Mouse (Mus musculus): ENCODE measurements around the gene Uba1. TPM values are rescaled to one million over a fixed set of nuclear protein-coding genes. Genes with fewer than 3 reads are reported as not detected.

Gene Uba1
- polyA plus RNA-seq, 1 experiment from 2014 or later, result 355 TPM

- no peak for ATAC-seq (ENCODE audit: insufficient read depth, low FRiP score, low TSS enrichment)
- Histone ChIP-seq H3K27me3 (ENCODE audit: control insufficient read depth, insufficient read depth, low read length) (no peaks in the 10 kb centered on the region), H3K27ac (ENCODE audit: low read depth, low read length) (no peak overlapping the region), H3K4me2 (ENCODE audit: low read depth) (peak overlapping the region; percentile 75), H3K36me3 (ENCODE audit: control insufficient read depth, insufficient read depth, low read length) (no peaks in the 10 kb centered on the region), H3K9me3 (ENCODE audit: control insufficient read depth, low read length) (no peaks in the 10 kb centered on the region), H3K9ac (ENCODE audit: low read length) (no peak overlapping the region), H3K4me3 (ENCODE audit: low read depth, low read length) (peak overlapping the region; percentile 42), H3K4me1 (ENCODE audit: control insufficient read depth, insufficient read depth, low read length) (no peaks in the 10 kb centered on the region)
- 18% methylated on average over 24 of the region's 24 CpGs for WGBS
- DNase-seq (ENCODE audit: low spot score), result no peak
These were observed 823 bp downstream of the Uba1 start for GRCm38 (mm10) chrX:20658891-20659406.

DNA sequence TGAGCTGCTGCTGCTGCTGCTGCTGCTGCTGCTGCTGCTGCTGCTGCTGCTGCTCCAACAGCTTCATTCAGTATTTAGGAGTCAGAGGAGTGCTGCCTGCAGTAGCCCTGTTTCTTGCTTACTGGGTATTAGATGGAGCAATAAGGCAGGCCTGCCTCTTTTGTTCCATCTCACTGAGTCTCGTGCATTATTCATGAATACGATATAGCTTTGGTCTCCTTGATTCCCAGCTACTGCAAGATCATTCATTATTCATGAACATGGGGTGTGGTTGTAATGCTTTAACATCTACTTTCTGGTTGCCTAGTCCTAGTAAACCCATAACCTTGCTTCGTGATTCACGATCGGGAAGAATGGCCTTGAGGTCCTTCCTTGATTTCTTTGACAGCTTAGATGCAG lies 4.2 kb downstream of the Uba1 start:
- Histone ChIP-seq H3K9ac (ENCODE audit: low read length) (no peak overlapping the region), H3K4me1 (ENCODE audit: control insufficient read depth, insufficient read depth, low read length) (peaks cover 3% of the 10 kb centered on the region; the same call in 1 of the 2 replicates), H3K9me3 (ENCODE audit: control insufficient read depth, low read length) (no peaks in the 10 kb centered on the region), H3K27me3 (ENCODE audit: control insufficient read depth, insufficient read depth, low read length) (no peaks in the 10 kb centered on the region), H3K4me2 (ENCODE audit: low read depth) (no peak overlapping the region), H3K36me3 (ENCODE audit: control insufficient read depth, insufficient read depth, low read length) (no peaks in the 10 kb centered on the region; the same call in 1 of the 2 replicates), H3K27ac (ENCODE audit: low read depth, low read length) (peak overlapping the region; percentile 46; the same call in 1 of the 2 replicates), H3K4me3 (ENCODE audit: low read depth, low read length) (no peak overlapping the region)
- ATAC-seq (ENCODE audit: insufficient read depth, low FRiP score, low TSS enrichment), result peak; percentile 75
- WGBS, result 32% methylated on average over 5 of the region's 5 CpGs
- peak; percentile 32 for DNase-seq (ENCODE audit: low spot score)

- Histone ChIP-seq H3K9ac (ENCODE audit: low read length) (peak overlapping the region; percentile 79), H3K27me3 (ENCODE audit: control insufficient read depth, insufficient read depth, low read length) (no peaks in the 10 kb centered on the region), H3K4me2 (ENCODE audit: low read depth) (peak overlapping the region; percentile 46), H3K9me3 (ENCODE audit: control insufficient read depth, low read length) (no peaks in the 10 kb centered on the region), H3K27ac (ENCODE audit: low read depth, low read length) (peak overlapping the region; percentile 60; the same call in 1 of the 2 replicates), H3K4me1 (ENCODE audit: control insufficient read depth, insufficient read depth, low read length) (peaks cover 3% of the 10 kb centered on the region; the same call in 1 of the 2 replicates), H3K36me3 (ENCODE audit: control insufficient read depth, insufficient read depth, low read length) (no peaks in the 10 kb centered on the region; the same call in 1 of the 2 replicates), H3K4me3 (ENCODE audit: low read depth, low read length) (peak overlapping the region; percentile 57)
- WGBS, result 25% methylated on average over 27 of the region's 28 CpGs
- ATAC-seq (ENCODE audit: insufficient read depth, low FRiP score, low TSS enrichment) (peak; percentile 88), DNase-seq (ENCODE audit: low spot score) (peak; percentile 86)
These were observed 4.8 kb downstream of the Uba1 start for GRCm38 (mm10) chrX:20662716-20663443.

- WGBS, result 18% methylated on average over 9 of the region's 9 CpGs
- peak overlapping the region; percentile 46 for H3K4me2 ChIP-seq (ENCODE audit: low read depth)
- H3K27me3 ChIP-seq (ENCODE audit: control insufficient read depth, insufficient read depth, low read length), result no peaks in the 10 kb centered on the region
- no peak for DNase-seq (ENCODE audit: low spot score)
- peaks cover 3% of the 10 kb centered on the region; the same call in 1 of the 2 replicates for H3K4me1 ChIP-seq (ENCODE audit: control insufficient read depth, insufficient read depth, low read length)
- peak overlapping the region; percentile 79 for H3K9ac ChIP-seq (ENCODE audit: low read length)
- peak overlapping the region; percentile 57 for H3K4me3 ChIP-seq (ENCODE audit: low read depth, low read length)
- no peaks in the 10 kb centered on the region; the same call in 1 of the 2 replicates for H3K36me3 ChIP-seq (ENCODE audit: control insufficient read depth, insufficient read depth, low read length)
- H3K9me3 ChIP-seq (ENCODE audit: control insufficient read depth, low read length), result no peaks in the 10 kb centered on the region
- no peak for ATAC-seq (ENCODE audit: insufficient read depth, low FRiP score, low TSS enrichment)
- H3K27ac ChIP-seq (ENCODE audit: low read depth, low read length), result peak overlapping the region; percentile 60; the same call in 1 of the 2 replicates
These were observed 5.3 kb downstream of the Uba1 start for GRCm38 (mm10) chrX:20663444-20663790.

- WGBS, result 14% methylated on average over 16 of the region's 16 CpGs
- Histone ChIP-seq H3K9ac (ENCODE audit: low read length) (peak within 1 kb of the TSS; percentile 83), H3K27me3 (ENCODE audit: control insufficient read depth, insufficient read depth, low read length) (no peaks in the 10 kb centered on the region), H3K9me3 (ENCODE audit: control insufficient read depth, low read length) (no peaks in the 10 kb centered on the region), H3K4me3 (ENCODE audit: low read depth, low read length) (peak within 1 kb of the TSS; percentile 65), H3K27ac (ENCODE audit: low read depth, low read length) (peak within 1 kb of the TSS; percentile 89), H3K4me1 (ENCODE audit: control insufficient read depth, insufficient read depth, low read length) (peaks cover 4% of the 10 kb centered on the region; the same call in 1 of the 2 replicates), H3K36me3 (ENCODE audit: control insufficient read depth, insufficient read depth, low read length) (no peaks in the 10 kb centered on the region; the same call in 1 of the 2 replicates), H3K4me2 (ENCODE audit: low read depth) (peak within 1 kb of the TSS; percentile 57)
- ATAC-seq (ENCODE audit: insufficient read depth, low FRiP score, low TSS enrichment) (peak; percentile 88), DNase-seq (ENCODE audit: low spot score) (peak; percentile 86)
These were observed 29.5 kb downstream of the Uba1 start, which contains the start of gene Cdk16 for GRCm38 (mm10) chrX:20687519-20688067. Gene Cdk16, plus strand, starts transcription at chrX:20687954.

- 18% methylated on average over 32 of the region's 33 CpGs for WGBS
- H3K27me3 ChIP-seq (ENCODE audit: control insufficient read depth, insufficient read depth, low read length), result no peaks in the 10 kb centered on the region
- peak; percentile 90 for DNase-seq (ENCODE audit: low spot score)
- peak overlapping the region; percentile 65 for H3K4me3 ChIP-seq (ENCODE audit: low read depth, low read length)
- no peaks in the 10 kb centered on the region for H3K9me3 ChIP-seq (ENCODE audit: control insufficient read depth, low read length)
- H3K4me2 ChIP-seq (ENCODE audit: low read depth), result peak overlapping the region; percentile 57
- ATAC-seq (ENCODE audit: insufficient read depth, low FRiP score, low TSS enrichment), result peak; percentile 91
- no peaks in the 10 kb centered on the region; the same call in 1 of the 2 replicates for H3K36me3 ChIP-seq (ENCODE audit: control insufficient read depth, insufficient read depth, low read length)
- H3K4me1 ChIP-seq (ENCODE audit: control insufficient read depth, insufficient read depth, low read length), result peaks cover 4% of the 10 kb centered on the region; the same call in 1 of the 2 replicates
- peak overlapping the region; percentile 89 for H3K27ac ChIP-seq (ENCODE audit: low read depth, low read length)
- H3K9ac ChIP-seq (ENCODE audit: low read length), result peak overlapping the region; percentile 83
These were observed 30.0 kb downstream of the Uba1 start for GRCm38 (mm10) chrX:20688068-20688547.

DNA sequence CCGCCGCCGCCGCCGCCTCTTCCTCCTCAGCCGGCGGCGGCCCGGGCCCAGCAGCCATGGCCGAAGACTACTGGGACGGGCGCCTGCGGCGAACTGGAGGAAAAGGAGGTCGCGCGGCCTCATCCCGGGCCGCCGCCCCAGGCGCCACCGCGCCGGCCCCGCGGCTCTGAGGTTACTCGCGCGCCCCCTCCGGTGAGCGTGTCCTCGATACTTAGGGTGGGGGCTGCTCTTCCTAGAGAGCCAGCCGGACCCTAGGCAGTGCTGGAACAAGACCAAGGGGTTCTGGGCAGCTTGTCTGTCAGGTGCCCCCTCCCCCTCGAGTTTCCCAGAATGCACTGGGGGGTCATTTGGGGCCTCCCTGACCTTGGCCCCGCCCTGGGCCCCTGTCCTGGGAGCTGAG lies 30.5 kb downstream of the Uba1 start:
- Histone ChIP-seq H3K4me1 (ENCODE audit: control insufficient read depth, insufficient read depth, low read length) (peaks cover 4% of the 10 kb centered on the region; the same call in 1 of the 2 replicates), H3K9me3 (ENCODE audit: control insufficient read depth, low read length) (no peaks in the 10 kb centered on the region), H3K9ac (ENCODE audit: low read length) (peak overlapping the region; percentile 83), H3K4me2 (ENCODE audit: low read depth) (peak overlapping the region; percentile 57), H3K36me3 (ENCODE audit: control insufficient read depth, insufficient read depth, low read length) (peaks cover under 1% of the 10 kb centered on the region; the same call in 1 of the 2 replicates), H3K4me3 (ENCODE audit: low read depth, low read length) (peak overlapping the region; percentile 65), H3K27me3 (ENCODE audit: control insufficient read depth, insufficient read depth, low read length) (no peaks in the 10 kb centered on the region), H3K27ac (ENCODE audit: low read depth, low read length) (peak overlapping the region; percentile 89)
- DNase-seq (ENCODE audit: low spot score) (peak; percentile 74), ATAC-seq (ENCODE audit: insufficient read depth, low FRiP score, low TSS enrichment) (peak; percentile 63)
- 4% methylated on average over 21 of the region's 35 CpGs for WGBS

- WGBS, result 88% methylated on average over 3 of the region's 3 CpGs
These were observed 33.4 kb downstream of the Uba1 start for GRCm38 (mm10) chrX:20691566-20691965.

More at GRCm38 (mm10) chrX:20691566-20691965, 33.4 kb downstream of the Uba1 start:
- Histone ChIP-seq H3K27me3 (ENCODE audit: control insufficient read depth, insufficient read depth, low read length) (no peaks in the 10 kb centered on the region), H3K9me3 (ENCODE audit: control insufficient read depth, low read length) (no peaks in the 10 kb centered on the region), H3K4me3 (ENCODE audit: low read depth, low read length) (no peak overlapping the region), H3K4me2 (ENCODE audit: low read depth) (no peak overlapping the region), H3K9ac (ENCODE audit: low read length) (no peak overlapping the region), H3K4me1 (ENCODE audit: control insufficient read depth, insufficient read depth, low read length) (peaks cover 4% of the 10 kb centered on the region; the same call in 1 of the 2 replicates), H3K36me3 (ENCODE audit: control insufficient read depth, insufficient read depth, low read length) (peaks cover 4% of the 10 kb centered on the region; the same call in 1 of the 2 replicates), H3K27ac (ENCODE audit: low read depth, low read length) (no peak overlapping the region)
- ATAC-seq (ENCODE audit: insufficient read depth, low FRiP score, low TSS enrichment) (no peak), DNase-seq (ENCODE audit: low spot score) (no peak)

Measured in neural tube, embryonic 11.5 days (tissue).